Mouse (Mus musculus) adipocyte (in vitro differentiated cells): ENCODE measurements at regions not wholly inside any gene's neighbourhood (a gene's known extent, or its start where the extent isn't known, plus 50 kb on each side); places are given as distances from the start of the nearest gene placed in this dataset.

Source experiments
- DNase-seq: peaks from one replicate; pipeline ENCODE4 v3.0.0-alpha.2; 2016; ENCODE audit warnings: low spot score

DNA sequence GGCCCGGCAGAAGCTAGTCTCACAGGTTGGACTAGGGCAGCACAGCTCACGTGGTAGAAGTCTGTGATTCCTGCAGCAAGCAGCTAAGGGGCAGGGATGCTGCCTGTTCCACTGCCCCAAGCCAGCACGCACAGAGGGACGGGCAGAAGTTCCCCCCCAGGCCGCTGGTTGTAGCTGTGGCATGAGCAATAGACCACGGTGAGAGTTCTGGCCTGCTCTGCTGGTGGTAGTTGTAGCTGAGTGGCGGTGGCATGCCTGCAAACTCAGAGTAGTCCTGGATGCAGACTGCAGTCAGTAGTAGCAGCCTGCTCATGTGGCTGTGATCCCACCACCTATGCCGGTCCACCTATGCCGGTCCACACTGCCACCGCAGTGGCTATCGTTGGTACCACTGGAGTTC lies 71.5 kb upstream of the Rpl39l start:
- no peak for DNase-seq

DNA sequence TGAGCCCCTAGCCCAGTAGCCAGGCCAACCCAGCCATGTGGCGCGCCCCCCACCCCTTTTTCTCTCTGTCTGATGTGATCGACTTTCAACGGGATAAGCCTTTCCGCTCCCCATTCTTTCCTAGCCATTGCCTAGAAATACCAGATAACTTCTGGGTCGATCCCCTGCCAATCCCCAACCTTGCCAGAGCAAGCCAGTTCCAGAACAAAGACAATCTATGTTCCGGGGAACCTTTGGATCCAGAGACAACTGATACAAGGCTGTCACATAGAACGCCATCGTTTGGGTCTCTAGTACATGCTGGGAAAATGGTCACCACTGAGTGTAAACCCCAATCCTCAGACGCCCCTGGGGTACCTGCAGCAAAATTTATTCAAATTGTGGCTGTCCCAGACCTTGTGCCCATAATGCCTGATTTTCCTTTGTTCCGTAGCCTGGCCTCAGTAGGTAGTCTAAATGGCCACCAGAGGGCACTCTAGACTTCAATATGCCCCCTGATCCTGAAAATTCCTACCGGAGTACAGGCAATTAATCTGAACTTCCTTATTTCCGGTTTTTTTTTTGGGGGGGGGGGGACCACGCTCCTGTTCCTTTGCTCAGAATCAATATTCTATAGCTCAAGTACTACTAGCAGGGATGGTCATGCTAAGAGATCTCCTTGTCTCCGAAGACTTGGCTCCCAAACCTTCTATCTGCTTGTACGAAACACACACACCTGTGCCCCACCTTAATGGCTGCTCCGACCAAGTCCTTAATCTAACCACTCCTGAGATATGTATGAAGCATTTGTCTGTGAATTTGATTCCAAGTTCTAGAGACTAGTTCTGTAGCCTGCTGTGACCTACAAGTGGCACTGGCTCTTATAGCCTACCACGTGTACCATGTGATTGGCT lies 81.3 kb upstream of the Rpl39l start:
- peak; percentile 43 for DNase-seq

DNA sequence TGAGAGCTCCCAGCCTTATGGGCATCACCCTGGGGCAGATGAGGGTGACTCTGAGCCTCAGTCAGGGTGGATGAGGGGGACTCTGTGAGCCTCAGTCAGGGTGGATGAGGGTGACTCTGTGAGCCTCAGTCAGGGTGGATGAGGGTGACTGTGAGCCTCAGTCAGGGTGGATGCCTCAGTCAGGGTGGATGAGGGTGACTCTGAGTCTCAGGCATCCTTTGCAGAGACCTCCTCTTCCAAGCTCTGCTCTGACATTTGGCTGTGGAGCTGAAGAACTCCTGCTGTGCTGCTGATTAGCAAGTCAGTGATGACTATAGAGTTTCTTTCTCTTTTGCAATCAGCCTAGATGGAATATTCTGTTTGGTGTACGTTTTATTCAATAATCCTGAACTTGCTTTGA lies 83.7 kb upstream of the Rpl39l start:
- DNase-seq: no peak

DNA sequence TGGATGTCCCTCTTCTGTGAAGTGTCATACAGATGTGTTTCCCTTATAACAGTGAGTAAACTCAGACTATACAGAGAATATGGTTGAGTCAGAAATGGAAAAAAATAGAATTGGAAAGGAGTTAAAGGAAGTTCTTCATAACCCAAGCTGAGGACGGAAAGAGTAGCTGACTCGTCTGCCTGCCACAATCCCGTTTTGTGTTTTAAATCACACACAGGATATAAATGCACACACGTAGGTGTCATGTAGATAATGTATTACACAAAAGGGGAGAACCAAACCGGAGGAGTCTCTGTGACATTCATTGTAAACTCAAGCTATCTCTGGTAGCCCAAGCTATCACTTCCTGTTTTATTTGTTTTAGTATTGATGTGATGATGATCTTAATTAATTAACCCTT lies 84.6 kb upstream of the Rpl39l start:
- no peak for DNase-seq

DNA sequence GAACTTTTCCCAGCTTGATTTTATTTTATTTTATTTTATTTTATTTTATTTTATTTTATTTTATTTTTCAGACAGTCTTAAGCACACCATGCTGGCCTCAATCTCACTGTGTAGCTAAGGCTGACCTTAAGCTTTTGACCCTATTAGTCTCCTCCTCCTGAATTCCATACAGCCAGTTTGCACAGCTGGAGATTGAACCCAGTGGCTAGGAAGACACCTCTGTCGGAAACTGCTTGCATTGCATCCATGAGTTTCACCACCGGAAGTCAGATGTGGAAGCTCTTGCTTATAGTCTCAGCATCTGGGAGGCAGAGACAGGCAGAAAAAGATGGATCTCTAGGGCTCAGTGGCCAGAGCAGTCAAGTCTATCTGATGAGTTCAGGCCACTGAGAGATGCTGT lies 86.4 kb upstream of the Grin2a start:
- DNase-seq: no peak

DNA sequence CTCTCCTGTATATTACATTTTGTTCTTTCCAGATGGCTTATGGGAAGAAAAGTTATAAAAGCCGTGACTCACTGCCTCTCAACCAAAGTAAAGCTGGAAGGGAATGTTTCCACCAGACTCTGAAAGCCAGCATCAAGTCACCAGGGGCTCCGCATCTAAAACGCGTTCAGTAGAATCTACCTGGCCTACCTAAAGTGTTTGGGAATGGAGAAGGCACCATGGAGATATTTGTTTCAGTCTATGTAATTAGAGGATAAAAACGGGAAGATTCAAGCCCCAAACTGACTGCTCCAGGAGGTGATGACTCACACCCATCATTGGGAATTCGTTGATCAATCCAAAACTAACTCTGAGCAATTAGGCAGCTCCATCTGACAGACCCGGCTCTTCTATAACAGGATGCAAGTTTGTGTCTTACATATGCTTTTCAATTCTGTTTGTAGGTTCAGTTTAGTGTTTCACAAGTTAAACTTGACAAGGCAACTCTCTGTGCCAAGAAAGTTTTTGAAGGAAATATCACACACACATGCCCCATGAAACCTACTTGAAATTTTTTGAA lies 84.8 kb upstream of the Grin2a start:
- DNase-seq: no peak

DNA sequence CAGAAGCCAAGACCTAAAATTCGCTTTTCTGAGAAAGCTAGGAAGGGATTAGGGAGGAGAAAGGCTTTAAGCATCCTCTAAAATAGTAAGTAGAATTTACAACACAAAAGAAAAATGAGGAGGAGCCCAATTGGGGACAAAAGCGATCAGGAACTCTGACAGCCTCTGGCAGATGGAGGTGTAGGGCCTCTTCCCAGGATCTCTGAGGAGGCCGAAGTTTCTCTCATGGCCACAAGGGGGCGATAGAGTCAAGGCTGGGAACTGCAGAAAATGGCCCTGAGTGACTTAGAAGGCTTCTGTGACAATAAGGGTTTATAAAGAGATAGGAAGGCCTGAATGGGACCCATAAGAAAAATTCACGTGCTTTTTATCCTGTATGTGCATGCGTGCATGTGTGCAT lies 77.8 kb upstream of the Grin2a start:
- peak; percentile 29 for DNase-seq

DNA sequence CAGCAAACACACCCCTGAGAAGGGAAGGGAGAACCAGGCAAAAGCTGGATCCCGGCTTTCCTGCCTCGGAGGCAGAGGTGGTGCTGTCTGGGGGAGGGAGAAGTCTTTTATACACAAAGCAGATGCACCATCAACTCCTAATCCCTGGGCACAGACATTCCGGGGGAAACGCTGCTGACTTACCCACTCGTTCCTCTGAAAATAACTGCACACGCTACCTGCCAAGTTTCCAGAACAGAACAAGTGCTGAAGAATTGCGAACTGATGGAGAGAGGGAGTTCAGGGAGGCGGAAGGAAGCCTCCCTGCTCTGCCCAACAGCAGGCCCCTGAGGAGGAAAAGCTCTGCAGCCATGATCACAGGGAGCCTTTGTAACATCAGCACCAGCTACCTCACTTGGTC lies 68.1 kb upstream of the Grin2a start:
- DNase-seq: no peak

DNA sequence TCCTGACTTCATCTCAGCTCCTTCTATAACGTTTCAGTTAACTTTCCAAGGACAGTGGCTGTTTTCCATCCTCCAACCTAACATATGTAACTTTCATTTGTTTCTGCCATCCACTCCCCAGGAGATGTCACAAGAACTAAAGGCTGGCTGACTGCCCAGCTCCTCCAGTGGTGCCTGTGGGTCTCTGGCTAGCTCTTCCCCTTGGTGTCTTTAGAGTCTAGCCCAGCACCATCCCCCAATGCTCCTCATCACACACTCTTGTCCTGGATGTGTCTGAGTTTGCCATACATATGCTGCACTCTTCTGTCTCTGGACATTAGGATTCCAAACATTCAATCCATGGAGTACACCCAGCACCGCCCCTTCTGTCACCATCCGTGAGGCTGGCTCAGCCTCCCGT lies 62.7 kb upstream of the Grin2a start:
- no peak for DNase-seq
